Mouse (Mus musculus) G1E (cell line): ENCODE results near the gene Cideb.

ENCODE experiments used
- CTCF ChIP-seq: IDR thresholded peaks from 2 replicates; pipeline ENCODE4 v1.5.1; 2012; ENCODE audit warnings: low read depth, low read length, inconsistent platforms, mixed read lengths
- GATA1 ChIP-seq: IDR thresholded peaks from 2 replicates; pipeline ENCODE4 v1.6.1; 2012; ENCODE audit warnings: borderline replicate concordance, low read length, inconsistent platforms, mixed read lengths
- TAL1 ChIP-seq: conservative IDR thresholded peaks from 2 replicates; pipeline ENCODE4 v1.6.1; 2012; ENCODE audit warnings: low read depth, low read length, inconsistent platforms, mixed read lengths

- TF ChIP-seq CTCF = no peak
- TF ChIP-seq GATA1 = no peak
- TF ChIP-seq TAL1 = no peak
Observed at GRCm38 (mm10) chr14:55730116-55730515, 28.1 kb downstream of the Cideb start.
